Mouse (Mus musculus) C2C12 (cell line): ENCODE data around the gene Tbc1d1.

Experiments
- CTCF ChIP-seq: IDR thresholded peaks from one replicate; pipeline ENCODE4 v1.5.1; 2011; ENCODE audit not compliant: control insufficient read depth, insufficient read depth, insufficient read length
- FOSL1 ChIP-seq: IDR thresholded peaks from one replicate; pipeline ENCODE4 v1.8.0; 2011; ENCODE audit warnings: mild to moderate bottlenecking, low read length; ENCODE audit not compliant: poor library complexity, insufficient read depth, severe bottlenecking
- MAX ChIP-seq: IDR thresholded peaks from one replicate; pipeline ENCODE4 v1.6.1; 2011; ENCODE audit warnings: mild to moderate bottlenecking, control low read depth
- MYOD1 ChIP-seq: IDR thresholded peaks from one replicate; pipeline ENCODE4 v1.6.1; 2011; ENCODE audit warnings: low read depth; ENCODE audit not compliant: control insufficient read depth, insufficient read length
- USF1 ChIP-seq: IDR thresholded peaks from one replicate; pipeline ENCODE4 v1.6.1; 2011; ENCODE audit warnings: low read depth, mild to moderate bottlenecking, control low read depth, moderate library complexity

GRCm38 (mm10) chr5:64315088-64315487 is 159.0 kb downstream of the Tbc1d1 start:
- TF ChIP-seq CTCF (no peak), USF1 (no peak), FOSL1 (no peak), MYOD1 (no peak), MAX (no peak)
